Mouse (Mus musculus) brown adipose tissue, adult 24 weeks (tissue): Measurements from ENCODE around the gene Prkab2. TPM values are rescaled to one million over a fixed set of nuclear protein-coding genes. Genes with fewer than 3 reads are reported as not detected.

Experiments
- H3K27ac ChIP-seq: fragments of 200-500 bp; replicated peaks from 2 replicates; pipeline ENCODE4 v1.5.1; 2012; ENCODE audit warnings: low read depth, mild to moderate bottlenecking, low read length
- H3K4me1 ChIP-seq: fragments of 200-500 bp; 2 replicates; pipeline ENCODE4 v1.6.1; 2012; ENCODE audit warnings: low read length, mixed read lengths; ENCODE audit not compliant: control insufficient read depth, insufficient read depth, insufficient read length
- H3K4me3 ChIP-seq: fragments of 200-500 bp; 2 replicates; pipeline ENCODE4 v1.5.1; 2012; ENCODE audit warnings: low read depth, mild to moderate bottlenecking, low read length, moderate library complexity; ENCODE audit not compliant: insufficient read depth
- polyA plus RNA-seq: library from polyadenylated mRNA; stranded (reverse); fragments of >200 nt; gene quantifications from 2 replicates; pipeline ENCODE4 v1.2.4, GENCODE M21; 2012; ENCODE audit not compliant: missing spikeins, insufficient read depth, insufficient read length

Prkab2 gene
- 4.3 and 9.1 TPM in 2 replicates for polyA plus RNA-seq

- Histone ChIP-seq H3K4me1 (no peaks in the 10 kb centered on the region), H3K27ac (peak within 1 kb of the TSS; percentile 62), H3K4me3 (peak within 1 kb of the TSS; percentile 83)
Observed at GRCm38 (mm10) chr3:97657655-97658411, at the start of gene Prkab2. TSS of gene Prkab2 (plus strand) at chr3:97658193.

- Histone ChIP-seq H3K4me1 (peaks cover 3% of the 10 kb centered on the region; the same call in 1 of the 2 replicates), H3K4me3 (peak overlapping the region; percentile 94), H3K27ac (peak overlapping the region; percentile 83)
Observed at GRCm38 (mm10) chr3:97609201-97609844, 48.7 kb upstream of the Prkab2 start.

GRCm38 (mm10) chr3:97609845-97610410 lies 48.1 kb upstream of the Prkab2 start, which contains the start of gene Chd1l:
TSS of gene Chd1l (minus strand) at chr3:97610203.
- Histone ChIP-seq H3K27ac (peak within 1 kb of the TSS; percentile 83), H3K4me1 (peaks cover 3% of the 10 kb centered on the region; the same call in 1 of the 2 replicates), H3K4me3 (peak within 1 kb of the TSS; percentile 94)

- peaks cover 3% of the 10 kb centered on the region; the same call in 1 of the 2 replicates for H3K4me1 ChIP-seq
- H3K4me3 ChIP-seq, result no peak overlapping the region
- no peak overlapping the region for H3K27ac ChIP-seq
Observed at GRCm38 (mm10) chr3:97611021-97611420, 47.0 kb upstream of the Prkab2 start.

- no peak overlapping the region for H3K4me3 ChIP-seq
- H3K27ac ChIP-seq, result no peak overlapping the region
- no peaks in the 10 kb centered on the region for H3K4me1 ChIP-seq
Observed at GRCm38 (mm10) chr3:97615154-97615553, 42.8 kb upstream of the Prkab2 start.

DNA sequence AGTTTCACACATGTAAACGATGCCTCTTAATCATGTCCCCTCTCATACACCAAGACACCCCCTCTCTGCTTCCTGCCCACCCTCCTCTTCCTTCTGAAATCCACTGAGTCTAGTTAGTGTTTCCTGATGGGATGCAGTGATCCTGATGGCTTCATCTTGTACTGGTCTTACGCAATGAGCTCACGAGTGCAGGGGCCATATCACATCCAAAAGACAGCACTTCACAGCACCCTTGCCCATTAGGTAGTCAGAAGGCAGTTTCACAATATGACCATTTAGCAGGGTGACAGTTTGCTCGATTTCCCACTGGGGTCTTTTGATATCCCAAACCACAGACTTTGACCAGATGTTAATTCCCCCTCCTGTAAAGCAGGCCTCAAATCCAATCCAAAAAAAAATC lies 42.1 kb upstream of the Prkab2 start:
- H3K4me1 ChIP-seq, result no peaks in the 10 kb centered on the region
- H3K27ac ChIP-seq, result no peak overlapping the region
- H3K4me3 ChIP-seq, result no peak overlapping the region

DNA sequence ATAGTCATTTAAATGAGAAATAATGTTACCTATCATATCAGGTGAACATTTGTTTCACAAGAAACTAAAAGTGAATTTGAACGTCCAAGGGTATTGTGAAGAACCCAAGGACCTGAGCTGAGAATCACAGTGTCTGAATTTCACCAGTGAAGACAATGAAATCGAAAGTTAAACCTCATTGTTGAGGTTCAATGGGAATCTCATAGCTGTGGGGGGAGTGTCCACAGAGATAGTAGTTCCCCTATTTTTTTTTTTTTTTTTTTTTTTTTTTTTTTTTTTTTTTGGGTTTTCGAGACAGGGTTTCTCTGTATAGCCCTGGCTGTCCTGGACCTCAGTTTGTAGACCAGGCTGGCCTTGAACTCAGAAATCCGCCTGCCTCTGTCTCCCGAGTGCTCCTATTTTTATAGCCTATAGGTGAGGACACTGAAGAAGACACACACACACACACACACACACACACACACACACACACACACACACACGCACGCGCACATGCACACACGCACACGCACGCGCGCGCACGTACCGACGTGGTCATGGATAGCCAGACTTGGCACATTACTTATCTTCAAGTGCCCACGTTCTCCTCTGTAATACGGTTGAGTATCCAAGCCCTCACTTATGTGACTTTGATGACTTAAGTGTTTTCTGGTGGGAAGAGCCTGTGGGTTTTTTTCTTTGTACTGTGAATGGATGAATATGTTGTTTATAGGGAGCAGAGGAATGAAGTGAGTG lies 40.7 kb upstream of the Prkab2 start:
- H3K4me1 ChIP-seq, result no peaks in the 10 kb centered on the region
- H3K27ac ChIP-seq, result no peak overlapping the region
- no peak overlapping the region for H3K4me3 ChIP-seq

- Histone ChIP-seq H3K4me3 (no peak overlapping the region), H3K4me1 (no peaks in the 10 kb centered on the region), H3K27ac (no peak overlapping the region)
Observed at GRCm38 (mm10) chr3:97617899-97618298, 40.1 kb upstream of the Prkab2 start.

GRCm38 (mm10) chr3:97620657-97621056 lies 37.3 kb upstream of the Prkab2 start:
- H3K4me1 ChIP-seq, result no peaks in the 10 kb centered on the region
- no peak overlapping the region for H3K4me3 ChIP-seq
- H3K27ac ChIP-seq, result no peak overlapping the region

DNA sequence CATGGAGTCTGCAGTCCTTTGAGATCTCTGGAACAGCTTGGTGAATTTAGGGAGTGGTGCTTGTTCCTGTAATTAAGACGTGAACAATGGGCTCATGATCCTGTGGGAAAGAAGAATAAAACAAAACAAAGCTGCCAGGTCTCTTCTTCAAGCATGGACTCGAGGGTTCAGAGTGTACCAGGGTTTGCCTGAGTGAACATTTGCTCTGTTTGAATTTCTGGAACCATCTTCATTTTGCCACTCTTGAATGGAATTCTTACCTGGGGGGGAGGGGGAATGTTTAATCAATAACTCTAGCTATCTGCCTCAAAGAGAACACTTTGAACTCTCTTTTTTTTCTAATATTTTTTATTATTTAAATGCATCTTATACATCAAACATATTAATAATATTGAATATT lies 33.4 kb upstream of the Prkab2 start:
- no peak overlapping the region for H3K4me3 ChIP-seq
- H3K4me1 ChIP-seq, result no peaks in the 10 kb centered on the region
- no peak overlapping the region for H3K27ac ChIP-seq

DNA sequence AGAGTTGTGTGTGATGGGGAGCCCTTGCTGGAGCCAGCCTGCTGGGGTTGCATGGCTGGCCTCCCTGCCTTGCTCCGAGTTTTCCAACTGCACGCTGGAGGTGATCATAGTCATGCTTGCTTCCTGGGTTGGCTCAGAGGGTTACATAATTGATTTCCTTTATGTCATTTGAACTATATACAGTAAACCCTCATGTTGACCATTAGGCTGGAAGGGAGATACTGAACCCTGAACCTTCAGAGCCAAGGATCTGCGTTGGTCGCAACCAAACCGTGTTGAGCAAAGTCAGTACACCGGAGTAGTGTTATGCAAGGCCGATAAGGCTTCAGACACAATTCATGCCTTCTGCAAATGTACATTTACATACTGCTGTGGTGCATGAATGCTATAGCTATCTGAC lies 30.1 kb upstream of the Prkab2 start:
- H3K4me1 ChIP-seq, result no peaks in the 10 kb centered on the region
- no peak overlapping the region for H3K27ac ChIP-seq
- H3K4me3 ChIP-seq, result peak overlapping the region; percentile 33; the same call in 1 of the 2 replicates

GRCm38 (mm10) chr3:97628391-97629001 lies 29.5 kb upstream of the Prkab2 start, which contains the start of gene Fmo5:
TSS of gene Fmo5 (plus strand) at chr3:97628804.
- peak within 1 kb of the TSS; percentile 41 for H3K27ac ChIP-seq
- H3K4me1 ChIP-seq, result no peaks in the 10 kb centered on the region
- peak within 1 kb of the TSS; percentile 57 for H3K4me3 ChIP-seq

GRCm38 (mm10) chr3:97629941-97630340 lies 28.1 kb upstream of the Prkab2 start:
- Histone ChIP-seq H3K4me1 (peaks cover 3% of the 10 kb centered on the region; the same call in 1 of the 2 replicates), H3K27ac (no peak overlapping the region), H3K4me3 (no peak overlapping the region)

DNA sequence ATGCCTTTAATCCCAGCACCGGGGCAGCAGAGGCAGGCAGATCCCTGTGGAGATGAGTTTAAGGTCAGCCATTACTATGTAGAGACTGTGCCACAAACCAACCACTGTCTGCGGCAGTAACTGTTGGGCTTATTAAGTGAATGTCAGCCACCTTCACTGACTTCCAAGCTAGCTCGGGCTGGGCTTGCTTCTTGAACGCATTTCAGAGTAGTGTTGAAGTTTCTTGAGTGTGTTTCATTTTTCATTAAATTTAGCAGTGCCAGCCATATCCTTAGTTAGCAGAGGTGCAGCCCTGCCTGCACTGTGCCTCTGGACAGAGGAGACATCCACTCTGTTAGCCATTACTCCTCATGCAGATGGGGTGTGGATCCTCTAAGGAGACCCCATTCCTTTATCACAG lies 27.2 kb upstream of the Prkab2 start:
- Histone ChIP-seq H3K4me3 (no peak overlapping the region), H3K27ac (no peak overlapping the region), H3K4me1 (peaks cover 3% of the 10 kb centered on the region; the same call in 1 of the 2 replicates)
